Mouse (Mus musculus): ENCODE data around the gene Pml.

Pml gene

GRCm38 (mm10) chr9:58249592-58250192, at the start of gene Pml:
Gene Pml (minus strand): TSS chr9:58249786.
- DNase-seq (ENCODE audit: low read depth) = peak; percentile 71

- DNase-seq (ENCODE audit: low read depth) = no peak
Measured at GRCm38 (mm10) chr9:58297961-58298477, 48.4 kb upstream of the Pml start.

DNA sequence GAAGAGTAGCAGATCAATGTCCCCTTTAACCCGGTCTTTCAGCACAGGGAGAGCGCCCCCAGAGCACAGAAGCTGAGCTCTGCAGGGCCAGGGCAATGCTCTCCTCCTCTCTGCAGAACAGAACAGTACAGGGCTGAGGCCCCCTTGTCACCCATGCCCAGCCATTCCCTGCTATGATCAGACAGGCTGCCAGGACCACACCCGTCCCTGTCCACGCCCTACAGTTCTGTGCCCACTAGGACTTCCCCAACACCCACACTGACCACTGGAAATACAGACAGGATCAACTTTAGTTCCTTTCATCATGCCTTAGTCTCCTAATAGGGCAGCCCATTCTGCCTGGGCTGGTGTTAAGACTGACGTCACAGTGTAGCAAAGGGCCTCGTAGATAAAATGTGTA, 47.5 kb upstream of the Pml start:
- DNase-seq (ENCODE audit: low read depth) = no peak

DNA sequence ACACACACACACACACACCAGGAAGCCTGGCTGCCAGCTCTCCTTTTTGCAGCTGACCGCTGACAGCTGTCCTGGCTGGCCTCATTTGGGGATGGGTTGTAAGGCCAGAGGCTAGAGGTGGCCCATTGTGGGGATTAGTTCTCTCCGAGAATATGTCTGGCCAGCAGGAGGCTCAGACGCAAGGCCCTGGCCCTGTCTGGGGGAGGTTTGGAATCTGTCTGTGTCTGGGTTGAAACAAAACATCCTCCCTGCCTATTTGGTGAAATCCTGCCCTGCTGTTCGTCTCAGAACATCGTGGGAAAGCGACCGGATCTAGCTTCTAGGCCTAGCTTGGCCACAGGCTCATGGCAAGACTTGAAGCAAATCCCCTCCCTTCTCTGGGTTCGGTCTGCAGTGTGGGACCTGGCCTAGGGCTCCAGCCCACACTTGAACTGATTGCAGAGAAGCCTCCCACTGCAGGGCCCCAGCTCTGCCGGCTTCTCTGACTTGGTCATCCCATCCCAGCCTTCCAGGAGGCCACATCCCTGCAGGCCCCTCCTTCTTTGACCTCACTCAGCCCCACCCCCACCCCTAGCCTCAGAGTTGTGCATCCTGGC, 46.3 kb upstream of the Pml start:
- no peak for DNase-seq (ENCODE audit: low read depth)

DNA sequence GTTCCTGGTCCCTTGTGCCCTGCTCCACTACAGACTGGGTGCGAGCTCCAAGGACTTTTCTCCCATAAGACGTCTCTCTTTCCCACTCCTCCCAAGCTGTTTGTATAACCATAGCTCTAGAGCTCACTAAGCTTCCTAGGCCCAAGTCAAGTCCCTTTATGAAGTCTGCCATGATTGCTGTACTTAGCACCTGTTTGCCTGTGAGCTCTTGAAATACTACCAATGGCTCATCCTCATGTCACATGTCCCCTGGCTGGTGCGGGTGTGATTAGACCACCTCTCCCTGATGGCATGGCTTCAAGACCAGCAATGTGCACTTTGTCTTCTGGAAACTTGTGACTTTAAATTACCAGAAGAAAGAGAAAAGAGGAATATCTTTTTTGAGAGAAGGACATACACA, 45.8 kb upstream of the Pml start:
- no peak for DNase-seq (ENCODE audit: low read depth)

- DNase-seq (ENCODE audit: low read depth) = no peak
Measured at GRCm38 (mm10) chr9:58294527-58294926, 44.9 kb upstream of the Pml start.

GRCm38 (mm10) chr9:58289901-58290300, 40.3 kb upstream of the Pml start:
- DNase-seq (ENCODE audit: low read depth) = no peak

- no peak for DNase-seq (ENCODE audit: low read depth)
Measured at GRCm38 (mm10) chr9:58289090-58289489, 39.5 kb upstream of the Pml start.

GRCm38 (mm10) chr9:58283431-58283830, 33.8 kb upstream of the Pml start:
- no peak for DNase-seq (ENCODE audit: low read depth)

GRCm38 (mm10) chr9:58281597-58281996, 32.0 kb upstream of the Pml start:
- DNase-seq (ENCODE audit: low read depth) = peak; percentile 46

DNA sequence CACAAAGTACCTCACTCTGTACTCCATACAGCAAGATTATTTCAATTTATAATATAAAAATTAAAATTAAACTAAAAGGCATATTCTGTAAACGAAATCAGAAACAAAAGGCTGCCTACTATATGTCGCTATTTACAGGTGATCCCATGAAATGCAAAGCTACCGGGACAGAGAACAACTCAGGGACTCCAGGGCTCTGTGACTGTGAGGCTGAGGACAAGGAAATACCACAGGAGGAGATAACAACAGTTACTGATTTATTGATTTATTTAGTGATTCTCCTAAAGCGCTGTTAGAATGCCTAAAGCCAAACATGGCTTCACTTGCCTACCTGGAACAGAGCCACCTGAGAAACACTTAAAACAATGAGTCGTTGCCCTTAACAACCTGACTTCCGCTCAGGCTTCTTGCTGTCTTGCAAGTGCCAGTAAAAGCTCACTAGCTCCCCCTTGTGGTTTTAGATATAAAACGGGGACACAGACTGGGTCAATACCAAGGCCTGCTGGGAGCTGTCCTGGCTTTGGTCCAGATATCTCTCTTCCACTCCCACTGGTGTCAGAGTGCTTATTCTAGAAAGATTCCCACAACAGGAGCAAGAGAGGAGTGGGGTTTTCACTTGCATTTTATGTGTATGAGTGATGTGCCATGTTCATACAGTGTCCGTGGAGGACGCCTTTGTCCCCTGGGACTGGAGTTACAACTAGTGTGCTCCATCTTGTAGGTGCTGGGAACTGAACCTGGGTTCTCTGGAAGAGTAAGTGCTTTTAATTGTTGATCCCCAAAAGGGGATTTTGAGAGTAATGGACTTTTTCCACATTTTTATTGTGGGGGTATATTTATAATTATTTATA, 30.9 kb upstream of the Pml start:
- DNase-seq (ENCODE audit: low read depth) = peak; percentile 82

DNA sequence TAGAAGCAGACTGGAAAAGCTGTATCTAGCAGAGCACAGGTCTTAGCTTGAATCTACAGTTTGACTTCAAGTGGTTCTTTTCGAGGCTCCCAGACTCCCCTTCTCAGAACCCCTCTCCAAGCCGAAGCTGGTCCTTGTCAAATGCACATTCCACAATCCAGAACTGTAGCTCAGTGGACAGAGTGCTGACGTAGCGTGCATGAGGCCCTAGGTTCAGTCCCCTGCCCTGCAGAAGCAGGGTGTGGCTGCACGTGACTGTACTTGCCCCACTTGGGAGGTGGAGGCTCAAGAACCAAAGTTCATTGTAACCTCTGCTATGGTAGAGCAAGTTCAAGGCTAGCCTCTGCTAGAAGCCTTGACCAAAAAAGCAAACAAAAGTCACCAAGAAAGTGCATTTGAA, 30.2 kb upstream of the Pml start:
- DNase-seq (ENCODE audit: low read depth) = no peak

- no peak for DNase-seq (ENCODE audit: low read depth)
Measured at GRCm38 (mm10) chr9:58278821-58279723, 29.5 kb upstream of the Pml start.

DNA sequence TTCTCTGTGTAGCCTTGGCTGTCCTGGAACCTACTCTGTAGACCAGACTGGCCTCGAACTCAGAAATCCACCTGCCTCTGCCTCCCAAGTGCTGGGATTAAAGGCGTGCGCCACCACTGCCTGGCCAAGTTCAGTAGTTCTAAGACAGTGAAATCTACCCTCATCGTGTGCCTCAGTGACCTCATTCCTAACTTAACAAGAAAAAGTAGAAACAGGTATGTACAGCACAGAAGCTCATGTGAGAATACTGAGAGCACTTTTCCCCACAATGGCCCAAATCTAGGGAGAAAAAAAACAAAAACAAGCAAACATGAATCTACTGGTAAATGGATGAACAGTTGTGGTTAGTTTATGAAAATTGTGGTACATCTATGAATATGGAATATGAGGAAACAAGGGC, 28.7 kb upstream of the Pml start:
- DNase-seq (ENCODE audit: low read depth) = no peak

DNA sequence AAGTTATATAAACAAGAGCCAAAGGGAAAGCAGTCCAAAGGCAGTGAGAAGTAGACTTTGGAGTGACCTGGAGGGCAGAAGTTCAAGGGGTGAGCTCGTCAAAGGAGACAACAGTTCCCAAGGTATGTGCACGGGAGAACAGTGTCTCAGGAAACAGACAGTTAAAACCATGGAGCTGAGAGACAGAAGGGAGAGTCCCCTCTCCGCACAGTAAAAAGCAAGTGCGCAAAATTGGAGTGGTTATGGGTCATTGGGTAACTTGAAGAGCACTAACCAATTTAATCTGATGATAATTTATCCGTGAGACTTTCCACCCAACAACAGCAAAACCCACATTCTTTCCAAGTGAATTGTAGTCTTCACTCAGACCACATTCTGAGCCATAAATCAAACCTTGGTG, 26.8 kb upstream of the Pml start:
- no peak for DNase-seq (ENCODE audit: low read depth)

DNA sequence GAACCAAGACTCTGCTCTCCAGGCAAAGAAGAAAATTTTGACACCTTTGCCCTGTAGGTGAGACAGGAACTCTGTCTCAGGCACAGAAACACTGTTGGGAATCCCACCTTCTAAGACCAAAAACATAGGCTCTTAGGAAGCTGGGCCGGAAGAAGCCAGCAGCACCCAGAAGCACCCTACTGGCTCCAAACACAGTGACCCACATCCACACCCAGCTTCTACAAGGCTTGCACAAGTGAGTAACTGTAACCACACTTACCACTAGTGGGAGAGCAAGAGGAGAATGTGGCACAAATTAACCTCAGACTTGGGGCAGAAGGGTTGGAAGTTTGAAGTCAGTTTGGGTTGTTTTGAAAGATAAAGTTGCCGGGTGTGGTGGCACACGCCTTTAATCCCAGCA, 26.2 kb upstream of the Pml start:
- DNase-seq (ENCODE audit: low read depth) = no peak

- DNase-seq (ENCODE audit: low read depth) = no peak
Measured at GRCm38 (mm10) chr9:58275115-58275774, 25.7 kb upstream of the Pml start.

- DNase-seq (ENCODE audit: low read depth) = no peak
Measured at GRCm38 (mm10) chr9:58274626-58275025, 25.0 kb upstream of the Pml start.

DNA sequence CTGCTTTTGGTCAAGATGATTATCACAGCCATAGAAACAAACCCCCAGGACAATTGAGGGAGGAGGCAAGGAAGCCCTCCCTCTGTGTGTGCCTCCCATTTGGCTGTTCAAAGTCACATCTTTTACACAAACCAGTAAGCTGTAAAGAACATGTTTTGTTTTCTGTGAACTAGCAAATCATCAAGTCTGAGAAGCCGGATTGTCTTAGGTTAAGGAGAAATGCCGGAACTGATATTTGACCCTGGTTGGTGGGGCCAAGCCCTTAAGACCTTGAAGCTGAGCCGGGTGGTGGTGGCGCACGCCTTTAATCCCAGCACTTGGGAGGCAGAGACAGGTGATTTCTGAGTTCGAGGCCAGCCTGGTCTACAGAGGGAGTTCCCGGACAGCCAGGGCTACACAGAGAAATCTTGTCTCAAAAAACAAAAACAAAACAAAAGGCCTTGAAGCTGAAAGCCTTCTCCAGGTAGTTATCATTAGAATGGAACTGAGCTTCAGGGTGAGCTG, 24.6 kb upstream of the Pml start:
- DNase-seq (ENCODE audit: low read depth) = no peak

DNA sequence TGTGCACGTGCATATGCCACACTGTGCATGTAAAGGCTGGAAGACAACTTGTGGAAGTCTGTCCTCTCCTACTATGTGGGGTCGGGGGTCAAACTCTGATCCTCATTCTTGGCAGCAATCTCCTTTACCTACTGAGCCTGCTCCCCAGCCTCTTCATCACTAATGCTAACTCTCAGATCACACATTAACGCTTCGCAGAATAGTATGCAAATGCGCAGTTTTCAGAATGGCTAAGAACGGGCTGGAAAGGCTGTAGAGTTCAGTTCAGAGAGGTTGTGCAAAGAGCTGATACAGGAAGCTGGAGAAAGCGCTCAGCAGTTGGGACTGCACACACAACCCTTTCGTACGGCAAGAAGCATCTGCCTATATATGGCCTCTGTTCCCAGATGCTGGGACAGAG, 23.3 kb upstream of the Pml start:
- DNase-seq (ENCODE audit: low read depth) = no peak

- no peak for DNase-seq (ENCODE audit: low read depth)
Measured at GRCm38 (mm10) chr9:58272068-58272541, 22.5 kb upstream of the Pml start.
